Mouse (Mus musculus) splenic B cell, adult 2 months (primary cell): ENCODE data around the gene Gpr150.

Experiments
- DNase-seq: peaks from one replicate; pipeline ENCODE4 v3.0.0-alpha.2; 2011; ENCODE audit warnings: low read depth, low spot score
- H3K27me3 ChIP-seq: 2 replicates; pipeline ENCODE4 v1.6.1; 2012; ENCODE audit warnings: mild to moderate bottlenecking, low read length, moderate library complexity, mixed read lengths; ENCODE audit not compliant: control insufficient read depth, poor library complexity, insufficient read depth, severe bottlenecking
- H3K36me3 ChIP-seq: 2 replicates; pipeline ENCODE4 v1.6.1; 2012; ENCODE audit warnings: mild to moderate bottlenecking, low read length, moderate library complexity, mixed read lengths; ENCODE audit not compliant: control insufficient read depth, poor library complexity, insufficient read depth, severe bottlenecking

The Gpr150 gene

DNA sequence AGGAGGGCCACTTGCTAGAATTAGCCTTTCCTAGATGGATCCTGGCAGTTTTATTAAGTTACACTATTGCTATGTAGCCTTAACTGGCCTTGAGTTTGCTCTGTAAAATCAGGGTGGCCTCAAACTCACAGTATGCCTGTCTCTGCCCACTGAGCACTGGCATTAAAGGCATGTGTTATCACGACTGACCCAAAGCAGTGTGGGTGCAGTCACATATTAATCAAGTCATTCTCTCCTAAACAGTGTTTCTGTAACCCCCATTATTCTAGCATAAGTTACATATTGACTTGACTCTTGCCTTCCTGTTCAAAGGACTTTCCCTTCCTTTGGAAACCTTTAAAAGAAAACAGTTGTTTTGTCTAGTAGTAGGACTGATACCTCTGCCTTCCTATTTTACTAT, 14.3 kb downstream of the Gpr150 start:
- H3K36me3 ChIP-seq = no peaks in the 10 kb centered on the region
- H3K27me3 ChIP-seq = no peaks in the 10 kb centered on the region
- no peak for DNase-seq

DNA sequence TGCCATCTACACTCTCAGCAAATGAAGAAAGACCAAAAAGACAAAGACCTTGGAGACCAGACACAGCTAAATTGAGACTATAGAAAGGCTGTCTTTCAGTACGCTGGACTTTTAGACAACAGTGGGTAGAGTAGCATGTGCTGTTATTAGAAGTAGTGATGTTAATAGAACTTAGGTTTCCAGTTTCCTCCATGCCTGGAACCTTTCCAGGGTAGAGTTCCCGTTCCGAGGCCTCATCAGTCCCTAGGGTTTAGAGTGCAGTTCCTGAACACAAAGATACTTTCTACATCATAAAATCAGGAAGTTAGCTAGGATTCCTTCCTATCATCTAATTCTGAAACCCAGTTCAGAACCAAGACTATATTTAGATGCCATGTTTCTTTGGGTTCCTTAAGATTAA, 32.2 kb downstream of the Gpr150 start:
- no peaks in the 10 kb centered on the region for H3K36me3 ChIP-seq
- H3K27me3 ChIP-seq = no peaks in the 10 kb centered on the region
- DNase-seq = no peak

DNA sequence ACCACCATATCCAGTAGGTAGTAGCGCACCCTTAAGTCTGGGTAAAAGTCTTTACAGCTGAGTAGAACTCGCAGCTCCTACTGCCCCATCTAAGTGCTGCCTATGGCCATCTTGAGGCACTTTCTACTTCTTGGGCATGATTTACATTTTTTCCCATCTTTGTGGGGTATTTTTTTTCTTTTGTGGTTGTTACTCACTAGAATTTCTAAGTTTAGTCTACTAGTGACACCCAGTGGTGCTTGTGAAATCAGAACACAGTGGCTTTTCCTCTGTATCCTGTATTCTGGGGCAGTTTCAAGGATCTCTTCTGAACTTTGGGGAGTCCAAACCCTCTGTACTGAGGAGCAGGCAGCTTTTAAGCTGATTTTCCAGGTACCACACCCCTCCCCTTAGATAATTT, 35.0 kb downstream of the Gpr150 start:
- DNase-seq = peak; percentile 42

DNA sequence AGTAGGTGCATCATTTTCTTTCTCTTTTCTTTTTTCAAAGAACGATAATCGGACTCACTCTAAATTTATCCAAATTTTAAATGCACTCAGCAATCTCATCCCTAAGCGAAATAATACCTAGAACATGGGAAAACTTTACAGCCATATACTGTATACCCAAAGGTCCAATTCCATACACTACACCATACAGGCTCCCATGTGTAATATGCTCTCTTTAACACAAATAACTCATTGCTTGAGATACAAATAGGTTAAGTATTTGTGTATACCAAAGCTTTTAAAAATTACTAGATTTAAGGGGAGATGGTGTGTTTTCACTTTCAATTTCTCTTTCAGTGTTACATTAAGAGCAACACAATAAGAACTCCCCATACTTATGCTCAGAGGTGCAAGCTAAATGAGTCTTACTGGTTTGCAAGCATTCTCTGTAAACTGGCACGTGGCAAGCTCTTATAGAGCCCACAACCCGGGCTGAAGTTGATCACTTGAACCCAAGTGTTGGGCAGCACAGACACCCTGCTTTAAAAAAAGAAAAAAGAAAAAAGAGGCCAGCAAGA, 37.9 kb downstream of the Gpr150 start:
- no peak for DNase-seq
- no peaks in the 10 kb centered on the region for H3K27me3 ChIP-seq
- no peaks in the 10 kb centered on the region for H3K36me3 ChIP-seq

More for the DNA sequence above, 35.0 kb downstream of the Gpr150 start:
- H3K36me3 ChIP-seq = no peaks in the 10 kb centered on the region
- no peaks in the 10 kb centered on the region for H3K27me3 ChIP-seq

DNA sequence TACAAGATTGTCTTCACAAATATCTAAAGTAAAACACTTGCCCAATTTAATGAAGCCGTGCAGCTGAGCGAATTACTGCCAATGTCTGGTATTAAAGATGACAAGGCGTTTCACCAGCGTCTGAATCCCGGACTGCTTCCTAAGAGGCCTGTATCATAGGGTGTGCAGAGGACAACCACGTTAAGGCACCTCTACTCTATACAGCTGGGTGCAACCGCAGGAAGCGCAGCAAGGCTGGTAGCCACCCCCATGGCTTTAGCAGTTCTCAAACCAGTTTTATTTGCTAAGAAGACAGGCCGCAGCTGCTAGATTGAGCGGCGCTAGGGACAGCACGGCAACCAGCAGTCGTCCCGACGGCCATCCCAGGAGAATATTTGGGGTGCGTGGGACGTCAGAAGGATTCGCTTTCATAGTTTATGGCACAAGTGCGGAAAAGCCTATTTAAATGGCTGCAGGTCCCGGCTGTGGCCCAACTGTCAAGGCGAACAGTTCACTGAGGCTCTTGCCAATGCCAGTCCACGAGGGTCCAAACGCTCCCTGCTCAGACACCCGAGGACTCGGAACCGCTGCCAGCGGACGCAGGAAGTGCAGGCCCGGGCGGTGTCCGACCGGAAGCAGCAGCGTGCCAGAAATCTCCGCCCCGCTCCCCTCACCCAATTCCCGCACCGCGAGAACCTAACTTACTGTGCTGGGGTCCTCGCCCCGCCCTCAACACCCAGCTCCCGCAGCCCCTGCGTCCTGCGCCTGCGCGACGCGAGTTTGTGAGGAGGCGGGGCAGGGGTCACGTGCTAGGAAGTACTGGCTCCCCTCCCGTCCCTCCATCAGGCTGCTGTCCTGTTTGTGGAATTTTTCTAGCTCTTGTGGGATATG, 38.6 kb downstream of the Gpr150 start, which contains the start of gene Rfesd:
Gene Rfesd (minus strand): TSS at position 746 of the 870 bp plus-strand sequence.
- peak; percentile 97 for DNase-seq
- H3K27me3 ChIP-seq = no peaks in the 10 kb centered on the region
- no peaks in the 10 kb centered on the region for H3K36me3 ChIP-seq

DNA sequence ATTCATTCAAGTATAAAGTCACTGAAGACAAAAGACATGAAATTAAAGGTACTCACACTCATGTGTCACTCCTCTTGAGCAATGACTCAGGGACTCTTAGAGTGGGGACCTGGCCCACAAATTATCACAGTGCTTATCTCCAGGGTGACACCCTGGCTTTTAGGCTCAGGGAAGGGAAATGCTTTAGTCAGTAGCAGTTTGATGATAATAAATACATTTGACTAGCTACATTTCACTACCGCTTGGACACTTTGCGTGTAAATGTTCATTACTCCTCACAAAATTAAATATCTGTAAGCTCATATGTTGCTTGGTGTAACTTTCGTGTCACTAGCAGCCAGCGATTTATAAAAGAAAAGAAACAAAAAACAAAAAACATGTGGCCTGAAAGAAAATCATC, 39.3 kb downstream of the Gpr150 start:
- no peak for DNase-seq
- no peaks in the 10 kb centered on the region for H3K36me3 ChIP-seq
- H3K27me3 ChIP-seq = no peaks in the 10 kb centered on the region

GRCm38 (mm10) chr13:76014511-76014910, 42.3 kb downstream of the Gpr150 start:
- H3K36me3 ChIP-seq = no peaks in the 10 kb centered on the region
- no peak for DNase-seq
- H3K27me3 ChIP-seq = no peaks in the 10 kb centered on the region
